Mouse (Mus musculus) intestine, embryonic 14.5 days (tissue): ENCODE measurements around the gene Sec24a. TPM values are rescaled to one million over a fixed set of nuclear protein-coding genes. Genes with fewer than 3 reads are reported as not detected.
"Not testable (repeated sequence)": the region's sequence is repeated elsewhere in the genome, so short reads cannot be mapped to it uniquely, and the experiment has no call there.

Source experiments
- ATAC-seq: fragments of 200-750 bp; cut with Nextera tagmentation; replicated peaks from 2 replicates; pipeline ENCODE4 v1.8.0; 2017; ENCODE audit warnings: low read depth, moderate number of reproducible peaks, moderate TSS enrichment, moderate library complexity; ENCODE audit not compliant: low FRiP score, low TSS enrichment
- DNase-seq: peaks from one replicate; pipeline ENCODE4 v3.0.0-alpha.2; 2018; ENCODE audit warnings: low spot score
- H3K27ac ChIP-seq: fragments of 300-500 bp; sonication (generic); 2 replicates; pipeline ENCODE4 v1.5.1; 2014; ENCODE audit warnings: low read depth, mild to moderate bottlenecking, control low read depth
- H3K27me3 ChIP-seq: fragments of 300-500 bp; sonication (generic); replicated peaks from 2 replicates; pipeline ENCODE4 v1.6.1; 2014; ENCODE audit warnings: low read length, control low read depth; ENCODE audit not compliant: control insufficient read depth, insufficient read depth
- H3K36me3 ChIP-seq: fragments of 300-500 bp; sonication (generic); 2 replicates; pipeline ENCODE4 v1.6.1; 2014; ENCODE audit warnings: low read length, control low read depth; ENCODE audit not compliant: control insufficient read depth, insufficient read depth
- H3K4me1 ChIP-seq: fragments of 300-500 bp; sonication (generic); replicated peaks from 2 replicates; pipeline ENCODE4 v1.6.1; 2014; ENCODE audit warnings: low read length, control low read depth, mixed read lengths; ENCODE audit not compliant: control insufficient read depth, insufficient read depth
- H3K4me2 ChIP-seq: fragments of 300-500 bp; sonication (generic); 2 replicates; pipeline ENCODE4 v1.6.1; 2014; ENCODE audit warnings: low read length
- H3K4me3 ChIP-seq: fragments of 300-500 bp; sonication (generic); 2 replicates; pipeline ENCODE4 v1.5.1; 2014; ENCODE audit warnings: low read depth, low read length, control low read depth, mixed read lengths
- H3K9ac ChIP-seq: fragments of 300-500 bp; sonication (generic); 2 replicates; pipeline ENCODE4 v1.6.1; 2014; ENCODE audit warnings: mild to moderate bottlenecking, low read length
- H3K9me3 ChIP-seq: fragments of 300-500 bp; sonication (generic); 2 replicates; pipeline ENCODE4 v1.6.1; 2016; ENCODE audit warnings: low read length, control low read depth; ENCODE audit not compliant: control insufficient read depth
- WGBS: fragments of 180-500 bp; shearing (Covaris S2); extraction: QIAGEN DNeasy Blood & Tissue Kit; methylation state at CpG from one replicate; pipeline ENCODE4 v1.1.7; 2014; 5-methylcytosine and 5-hydroxymethylcytosine counted together
- polyA plus RNA-seq: library from polyadenylated mRNA; unstranded; fragments of >200 nt; fragmentation: Nextera tagmentation; extraction: Ambion mirVana; gene quantifications from 2 replicates; pipeline ENCODE4 v1.2.1, GENCODE M21; 2014

Gene Sec24a
- polyA plus RNA-seq, 1 experiment from 2014 or later: 19.2 TPM

DNA sequence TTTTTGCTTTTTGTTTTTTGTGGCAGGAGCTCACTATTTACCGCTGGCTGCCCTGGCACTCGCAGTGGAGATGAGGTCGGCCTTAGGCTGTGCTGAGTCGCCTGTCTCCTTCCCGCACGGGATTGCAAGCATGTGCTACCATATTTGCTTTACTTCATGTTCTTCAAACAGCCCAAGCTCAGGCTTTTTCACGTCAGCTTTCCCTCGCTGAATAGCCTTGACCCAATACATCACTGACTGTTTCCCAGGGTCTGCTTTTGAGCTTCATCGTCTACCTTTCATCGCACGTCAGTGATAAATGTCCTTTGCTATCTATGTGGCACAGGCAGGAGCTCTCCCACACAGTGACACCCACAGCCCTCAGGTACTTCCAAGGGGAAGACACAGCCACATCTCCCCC is 42.4 kb downstream of the Sec24a start:
- no peaks in the 10 kb centered on the region for H3K9me3 ChIP-seq
- DNase-seq (no peak), ATAC-seq (no peak)
- H3K4me3 ChIP-seq: no peak overlapping the region
- no peaks in the 10 kb centered on the region for H3K4me1 ChIP-seq
- H3K27ac ChIP-seq: no peak overlapping the region
- peaks cover 82% of the 10 kb centered on the region for H3K36me3 ChIP-seq
- no peak overlapping the region for H3K9ac ChIP-seq
- 94% methylated on average over 11 of the region's 11 CpGs for WGBS
- no peak overlapping the region for H3K4me2 ChIP-seq
- H3K27me3 ChIP-seq: no peaks in the 10 kb centered on the region

DNA sequence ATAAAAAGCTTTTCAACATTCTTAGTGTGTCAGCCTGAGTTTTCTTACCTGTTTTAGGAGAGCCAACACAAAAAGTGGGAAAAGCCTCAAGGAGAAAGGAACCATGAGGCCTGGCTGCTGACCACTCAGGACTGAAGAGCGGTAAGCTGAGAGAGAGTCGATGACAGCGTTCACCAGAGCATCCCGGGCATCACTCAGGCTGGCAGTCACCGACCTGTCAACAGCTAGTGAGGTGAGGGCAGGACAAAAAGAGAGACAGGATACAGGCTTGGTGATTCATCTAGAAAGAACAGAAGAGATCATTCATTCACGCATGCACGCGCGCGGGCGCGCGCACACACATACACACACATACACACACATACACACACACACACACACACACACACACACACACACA is 56.4 kb downstream of the Sec24a start:
- 96% methylated on average over 12 of the region's 13 CpGs for WGBS
- H3K36me3 ChIP-seq: peaks cover 88% of the 10 kb centered on the region
- DNase-seq (no peak), ATAC-seq (no peak)
- H3K27ac ChIP-seq: no peak overlapping the region
- no peak overlapping the region for H3K4me3 ChIP-seq
- no peaks in the 10 kb centered on the region for H3K9me3 ChIP-seq
- H3K4me2 ChIP-seq: no peak overlapping the region
- H3K27me3 ChIP-seq: no peaks in the 10 kb centered on the region
- H3K4me1 ChIP-seq: no peaks in the 10 kb centered on the region
- no peak overlapping the region for H3K9ac ChIP-seq

DNA sequence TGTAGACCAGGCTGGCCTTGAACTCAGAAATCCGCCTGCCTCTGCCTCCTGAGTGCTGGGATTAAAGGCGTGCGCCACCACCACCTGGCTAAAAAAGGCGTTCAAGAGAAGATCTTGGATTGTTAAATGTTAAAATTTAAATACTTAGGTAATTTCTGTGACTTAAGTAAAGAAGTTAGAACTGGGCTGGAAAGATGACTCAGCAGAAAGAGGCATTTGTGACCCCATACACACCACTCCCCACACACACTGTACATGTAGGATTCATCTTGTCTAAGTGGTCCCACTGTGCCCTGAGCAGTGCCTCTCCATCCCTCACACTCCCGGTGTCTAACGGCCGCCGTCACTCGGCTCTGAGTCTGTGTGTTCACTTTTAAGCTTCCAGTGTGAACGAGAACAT is 57.0 kb downstream of the Sec24a start:
- no peak for ATAC-seq
- Histone ChIP-seq H3K9ac (no peak overlapping the region), H3K9me3 (no peaks in the 10 kb centered on the region), H3K4me1 (no peaks in the 10 kb centered on the region), H3K27me3 (no peaks in the 10 kb centered on the region), H3K4me3 (no peak overlapping the region), H3K27ac (no peak overlapping the region), H3K36me3 (peaks cover 88% of the 10 kb centered on the region), H3K4me2 (no peak overlapping the region)
- DNase-seq: no peak
- 96% methylated on average over 10 of the region's 10 CpGs for WGBS

DNA sequence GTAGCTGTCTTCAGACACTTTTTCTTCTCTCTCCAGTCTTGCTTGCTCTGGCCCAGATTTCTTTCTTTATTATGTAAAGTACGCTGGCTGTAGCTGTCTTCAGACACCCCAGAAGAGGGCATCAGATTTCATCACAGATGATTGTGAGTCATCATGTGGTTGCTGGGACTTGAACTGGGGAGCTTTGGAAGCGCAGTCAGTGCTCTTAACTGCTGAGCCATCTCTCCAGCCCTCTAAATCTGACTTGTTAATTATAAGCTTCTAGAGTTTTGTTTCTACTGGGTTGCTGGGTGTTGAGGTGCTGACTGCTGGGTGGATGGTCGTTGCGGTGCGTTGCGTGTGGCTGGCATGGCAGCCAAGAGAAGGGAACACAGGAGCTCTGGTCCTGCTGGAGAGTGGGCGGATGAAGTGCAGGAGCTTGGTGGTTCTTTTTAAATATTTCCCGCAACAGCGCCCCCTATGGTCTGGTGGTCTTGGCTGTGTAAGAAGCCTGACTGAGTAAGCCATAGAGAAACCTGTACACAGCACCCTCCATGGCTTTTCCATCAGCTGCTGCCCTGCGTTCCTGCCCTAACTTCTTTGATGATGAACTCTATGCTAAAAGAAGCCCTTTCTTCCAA is 59.9 kb downstream of the Sec24a start:
- H3K4me3 ChIP-seq: no peak overlapping the region
- H3K36me3 ChIP-seq: peaks cover 91% of the 10 kb centered on the region
- no peak overlapping the region for H3K9ac ChIP-seq
- no peaks in the 10 kb centered on the region for H3K4me1 ChIP-seq
- 70% methylated on average over 10 of the region's 10 CpGs for WGBS
- DNase-seq (peak; percentile 60), ATAC-seq (no peak)
- H3K27me3 ChIP-seq: no peaks in the 10 kb centered on the region
- no peaks in the 10 kb centered on the region for H3K9me3 ChIP-seq
- H3K4me2 ChIP-seq: no peak overlapping the region
- H3K27ac ChIP-seq: no peak overlapping the region

DNA sequence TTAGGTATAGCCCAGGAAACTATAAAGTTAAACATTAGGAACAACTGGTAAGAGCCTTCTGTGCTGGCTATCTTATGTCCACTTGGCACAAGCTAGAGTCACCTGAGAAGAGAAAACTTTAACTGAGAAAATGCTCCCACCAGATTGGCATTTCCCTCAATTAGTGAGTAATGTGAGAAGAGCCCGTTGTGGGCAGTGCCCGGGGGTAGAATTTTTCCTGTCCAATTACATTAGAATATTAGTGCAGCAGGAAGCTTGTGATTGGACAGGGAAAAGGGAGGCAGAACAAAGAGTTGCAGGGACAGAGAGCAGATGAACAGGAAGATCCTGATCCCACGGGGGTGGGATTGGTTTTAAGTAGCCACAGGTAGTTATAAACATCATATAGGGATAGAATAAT is 60.6 kb downstream of the Sec24a start:
- Histone ChIP-seq H3K27ac (no peak overlapping the region), H3K36me3 (peaks cover 89% of the 10 kb centered on the region), H3K4me3 (no peak overlapping the region), H3K4me1 (no peaks in the 10 kb centered on the region), H3K9me3 (no peaks in the 10 kb centered on the region), H3K9ac (no peak overlapping the region), H3K4me2 (no peak overlapping the region), H3K27me3 (no peaks in the 10 kb centered on the region)
- ATAC-seq (no peak), DNase-seq (no peak)
- 79% methylated on average over 3 of the region's 3 CpGs for WGBS

GRCm38 (mm10) chr11:51694984-51695383 is 68.5 kb downstream of the Sec24a start:
- no peak overlapping the region for H3K4me3 ChIP-seq
- DNase-seq (no peak), ATAC-seq (no peak)
- no peaks in the 10 kb centered on the region for H3K4me1 ChIP-seq
- H3K27ac ChIP-seq: no peak overlapping the region
- no peaks in the 10 kb centered on the region for H3K9me3 ChIP-seq
- no peak overlapping the region for H3K4me2 ChIP-seq
- WGBS: 97% methylated on average over 3 of the region's 3 CpGs
- H3K36me3 ChIP-seq: peaks cover 51% of the 10 kb centered on the region
- H3K9ac ChIP-seq: no peak overlapping the region
- H3K27me3 ChIP-seq: no peaks in the 10 kb centered on the region

DNA sequence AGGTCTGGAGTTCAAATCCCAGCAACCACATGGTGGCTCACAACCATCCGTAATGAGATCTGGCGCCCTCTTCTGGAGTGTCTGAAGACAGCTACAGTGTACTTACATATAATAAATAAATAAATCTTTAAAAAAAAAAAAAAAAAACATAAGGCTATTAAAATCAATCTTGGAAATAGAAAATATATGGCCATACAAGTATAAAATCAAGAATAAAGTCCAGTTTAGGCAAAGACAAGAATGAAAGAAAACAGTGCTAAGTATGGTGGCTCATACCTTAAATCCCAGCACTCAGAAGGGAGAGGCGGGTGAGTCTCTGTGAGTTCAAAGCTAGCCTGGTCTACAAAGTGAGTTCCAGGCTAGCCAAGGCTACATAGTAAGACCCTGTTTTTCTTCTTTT is 72.8 kb downstream of the Sec24a start:
- H3K4me2 ChIP-seq, H3K27me3 ChIP-seq, H3K9ac ChIP-seq, ATAC-seq, H3K27ac ChIP-seq, H3K4me3 ChIP-seq, H3K9me3 ChIP-seq, DNase-seq: not testable (repeated sequence)
- Histone ChIP-seq H3K4me1 (peaks cover 13% of the 10 kb centered on the region), H3K36me3 (peaks cover 14% of the 10 kb centered on the region)
- 94% methylated on average over 1 of the region's 3 CpGs for WGBS

GRCm38 (mm10) chr11:51689343-51689742 is 74.1 kb downstream of the Sec24a start:
- H3K36me3 ChIP-seq: peaks cover 18% of the 10 kb centered on the region
- H3K4me2 ChIP-seq: peak overlapping the region; percentile 87
- ATAC-seq: no peak
- H3K4me1 ChIP-seq: peaks cover 13% of the 10 kb centered on the region
- peak overlapping the region; percentile 79 for H3K4me3 ChIP-seq
- peak; percentile 55 for DNase-seq
- WGBS: 22% methylated on average over 6 of the region's 6 CpGs
- H3K9ac ChIP-seq: peak overlapping the region; percentile 76
- H3K27ac ChIP-seq: peak overlapping the region; percentile 99
- H3K27me3 ChIP-seq: no peaks in the 10 kb centered on the region
- H3K9me3 ChIP-seq: no peaks in the 10 kb centered on the region
